In the genomic region with DNA sequence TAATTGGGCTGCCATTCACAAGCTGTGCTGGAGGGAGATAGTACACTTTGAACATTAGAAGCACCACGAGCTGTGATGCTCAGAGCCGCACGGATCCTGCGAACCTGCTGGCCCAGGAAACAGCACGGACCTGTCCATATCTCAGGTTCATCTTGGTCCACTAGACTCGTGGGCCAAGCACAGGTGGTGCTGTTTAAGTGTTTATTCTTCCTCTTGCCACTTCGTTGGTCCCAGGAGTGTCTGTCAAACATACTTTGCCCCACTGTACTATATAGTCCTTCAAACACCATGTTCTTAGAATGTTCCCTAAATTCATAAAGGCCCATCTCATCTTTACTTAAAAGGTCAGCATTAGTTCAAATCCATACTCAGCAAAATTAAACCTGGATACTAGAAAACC, we compare ENCODE assay signal across 27 mouse cellular contexts.
"Had no signal": no experiment of that assay in that cellular context is flagged by ENCODE, and none has a peak within 500 bp of the region (broad histone marks: within the 10 kb centered on the region; RNA-seq: fewer than 3 reads in every experiment).

No protein-coding gene starts in this region.

- H3K27ac ChIP-seq: embryonic facial prominence, embryonic 10.5 days; embryonic facial prominence, embryonic 12.5 days; embryonic facial prominence, embryonic 13.5 days; embryonic facial prominence, embryonic 15.5 days; forebrain, embryonic 10.5 days; forebrain, embryonic 12.5 days; forebrain, embryonic 13.5 days; forebrain, embryonic 15.5 days; gastrocnemius, adult 2 months had no signal

- H3K4me3 ChIP-seq: embryonic facial prominence, embryonic 10.5 days; embryonic facial prominence, embryonic 12.5 days; embryonic facial prominence, embryonic 13.5 days; embryonic facial prominence, embryonic 15.5 days; erythroblast, embryonic 14.5 days; forebrain, embryonic 10.5 days; forebrain, embryonic 12.5 days; forebrain, embryonic 13.5 days; forebrain, embryonic 15.5 days; gastrocnemius, adult 2 months had no signal

- H3K9me3 ChIP-seq: embryonic facial prominence, embryonic 10.5 days; embryonic facial prominence, embryonic 12.5 days; embryonic facial prominence, embryonic 13.5 days; embryonic facial prominence, embryonic 15.5 days; forebrain, embryonic 10.5 days; forebrain, embryonic 12.5 days; forebrain, embryonic 13.5 days; forebrain, embryonic 15.5 days had no signal

- H3K36me3 ChIP-seq: embryonic facial prominence, embryonic 10.5 days; embryonic facial prominence, embryonic 12.5 days; embryonic facial prominence, embryonic 13.5 days; embryonic facial prominence, embryonic 15.5 days; forebrain, embryonic 10.5 days; forebrain, embryonic 12.5 days; forebrain, embryonic 15.5 days had no signal

- H3K9ac ChIP-seq: embryonic facial prominence, embryonic 12.5 days; embryonic facial prominence, embryonic 13.5 days; embryonic facial prominence, embryonic 15.5 days; forebrain, embryonic 12.5 days; forebrain, embryonic 13.5 days; forebrain, embryonic 15.5 days; forebrain, postnatal 0 days had no signal

- ATAC-seq: forebrain, embryonic 13.5 days; forebrain, embryonic 14.5 days; forebrain, embryonic 15.5 days; forebrain, embryonic 16.5 days; forebrain, postnatal 0 days had no signal

- H3K27me3 ChIP-seq: embryonic facial prominence, embryonic 12.5 days; embryonic facial prominence, embryonic 13.5 days; embryonic facial prominence, embryonic 15.5 days; forebrain, embryonic 12.5 days; forebrain, embryonic 13.5 days; forebrain, embryonic 15.5 days had no signal

- H3K4me2 ChIP-seq: embryonic facial prominence, embryonic 12.5 days; embryonic facial prominence, embryonic 13.5 days; embryonic facial prominence, embryonic 15.5 days; forebrain, embryonic 12.5 days; forebrain, embryonic 13.5 days; forebrain, embryonic 15.5 days had no signal

- DNase-seq: cerebellum, adult 2 months; cerebellum, adult 8-10 months; cerebellum, adult 9-10 months; cerebellum, adult 9-11 months; cerebellum, postnatal 10 days; cerebellum, postnatal 14 days; cerebellum, postnatal 25 days; cerebellum, postnatal 36 days; embryo, embryonic 11 days; forebrain, postnatal 0 days; gastrocnemius, adult 2 months; gastrocnemius, postnatal 10 days; gastrocnemius, postnatal 14 days; gastrocnemius, postnatal 25 days; gastrocnemius, postnatal 36 days; heart, adult 18-20 months had no signal

- H3K4me1 ChIP-seq: embryonic facial prominence, embryonic 15.5 days; forebrain, embryonic 10.5 days; forebrain, embryonic 12.5 days; forebrain, embryonic 13.5 days; forebrain, embryonic 15.5 days had no signal
